Mouse (Mus musculus) thymus, adult 2 months (tissue): ENCODE measurements around the gene Fto. TPM values are rescaled to one million over a fixed set of nuclear protein-coding genes. Genes with fewer than 3 reads are reported as not detected.

Source experiments
- DNase-seq: peaks from one replicate; pipeline ENCODE4 v3.0.0; 2021
- H3K27ac ChIP-seq: fragments of 200-500 bp; 2 replicates; pipeline ENCODE4 v1.5.1; 2012; ENCODE audit warnings: low read length, control low read depth; ENCODE audit not compliant: control insufficient read depth, insufficient read depth
- H3K27me3 ChIP-seq: fragments of 200-500 bp; 2 replicates; pipeline ENCODE4 v1.6.1; 2012; ENCODE audit warnings: mild to moderate bottlenecking, low read length, moderate library complexity, mixed read lengths; ENCODE audit not compliant: control insufficient read depth, insufficient read depth
- H3K36me3 ChIP-seq: fragments of 200-500 bp; 2 replicates; pipeline ENCODE4 v1.6.1; 2012; ENCODE audit warnings: mild to moderate bottlenecking, low read length, moderate library complexity; ENCODE audit not compliant: control insufficient read depth, insufficient read depth
- H3K4me1 ChIP-seq: fragments of 200-500 bp; replicated peaks from 2 replicates; pipeline ENCODE4 v1.6.1; 2012; ENCODE audit warnings: low read length; ENCODE audit not compliant: control insufficient read depth, insufficient read depth
- H3K4me3 ChIP-seq: fragments of 200-500 bp; 2 replicates; pipeline ENCODE4 v1.5.1; 2012; ENCODE audit warnings: mild to moderate bottlenecking, low read length, control low read depth, moderate library complexity; ENCODE audit not compliant: control insufficient read depth, insufficient read depth
- CTCF ChIP-seq: fragments of 200-500 bp; IDR thresholded peaks from 2 replicates; pipeline ENCODE4 v1.5.1; 2012; ENCODE audit warnings: mild to moderate bottlenecking, control low read depth, low read length, moderate library complexity, borderline replicate concordance; ENCODE audit not compliant: control insufficient read depth, poor library complexity, insufficient read depth; ENCODE audit errors: extremely low read depth
- POLR2A ChIP-seq: fragments of 200-500 bp; IDR thresholded peaks from 2 replicates; pipeline ENCODE4 v1.6.1; 2012; ENCODE audit warnings: mild to moderate bottlenecking, low read length, control low read depth, moderate library complexity; ENCODE audit not compliant: control insufficient read depth, poor library complexity, insufficient read depth; ENCODE audit errors: extremely low read depth
- WGBS: fragments of 180-500 bp; shearing (Covaris S2); methylation state at CpG from one replicate; pipeline ENCODE4 v1.1.7; 2018; 5-methylcytosine and 5-hydroxymethylcytosine counted together
- polyA plus RNA-seq: library from polyadenylated mRNA; depleted of rRNA; stranded (reverse); fragments of >200 nt; gene quantifications from 2 replicates; pipeline ENCODE4 v1.2.3, GENCODE M21; 2012

Fto gene
- polyA plus RNA-seq, 1 experiment: 29.9 TPM

DNA sequence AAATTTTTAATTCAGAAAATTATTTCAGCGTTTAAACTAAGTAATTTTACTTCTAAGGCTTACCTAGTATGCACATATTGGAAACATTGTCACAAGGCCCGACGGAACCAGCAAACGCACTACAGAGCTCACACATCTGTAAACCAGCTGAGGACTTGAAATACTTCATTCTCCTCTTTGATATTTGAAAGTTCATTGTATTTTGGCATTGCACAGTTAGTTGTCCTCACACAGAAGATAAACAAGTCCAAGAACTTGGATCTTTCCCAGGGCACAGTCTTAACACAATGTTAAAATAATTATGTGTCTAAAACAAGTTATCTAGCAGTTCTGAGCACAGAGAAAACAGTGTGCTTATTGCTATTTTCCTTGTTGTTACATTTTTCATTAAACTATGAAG, 22.7 kb upstream of the Fto start:
- Histone ChIP-seq H3K27ac (no peak overlapping the region), H3K27me3 (no peaks in the 10 kb centered on the region), H3K4me3 (no peak overlapping the region), H3K36me3 (no peaks in the 10 kb centered on the region), H3K4me1 (no peaks in the 10 kb centered on the region)
- TF ChIP-seq POLR2A (no peak), CTCF (no peak)
- WGBS: 96% methylated on average over 4 of the region's 4 CpGs
- DNase-seq: no peak

DNA sequence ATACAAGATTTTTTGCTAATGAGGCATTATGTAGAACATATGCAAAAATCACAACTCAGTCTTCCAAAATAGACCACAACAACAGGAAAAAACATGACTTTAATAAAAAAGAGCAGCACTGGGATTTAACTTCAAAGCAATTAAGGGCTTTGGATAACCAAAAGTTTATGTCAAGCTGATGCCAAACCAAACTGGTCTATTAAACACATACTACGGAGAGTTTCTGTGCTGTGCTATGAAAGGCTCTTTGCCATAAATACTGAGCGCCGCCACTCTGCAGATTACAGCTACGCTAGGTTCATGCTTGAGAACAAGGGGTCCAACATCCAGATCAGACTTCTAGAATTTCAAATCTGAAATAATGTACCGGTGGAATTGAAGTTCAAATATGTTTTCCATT, 17.5 kb upstream of the Fto start:
- no peaks in the 10 kb centered on the region for H3K4me1 ChIP-seq
- WGBS: 95% methylated on average over 5 of the region's 5 CpGs
- TF ChIP-seq CTCF: no peak
- no peak for TF ChIP-seq POLR2A

DNA sequence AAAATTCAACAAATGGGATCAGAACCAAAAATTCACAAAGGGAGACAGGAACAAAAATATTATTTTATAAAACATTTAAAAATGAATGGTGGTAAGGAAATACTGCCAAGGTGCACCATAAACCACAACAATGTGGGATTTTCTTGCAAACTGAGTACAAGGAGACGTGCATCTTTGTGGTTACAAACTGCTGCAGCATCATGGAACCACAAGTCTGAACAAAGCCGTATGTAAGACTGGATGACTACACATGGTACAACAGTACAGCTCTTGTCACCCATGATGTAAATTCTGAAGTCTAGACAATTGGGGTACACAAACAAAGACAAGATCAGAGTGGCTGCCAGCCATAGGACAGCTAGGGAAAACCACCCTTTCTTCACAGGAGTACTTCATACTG, 14.7 kb upstream of the Fto start:
- no peak for DNase-seq
- Histone ChIP-seq H3K4me3 (no peak overlapping the region), H3K36me3 (0 out of 2 replicates have a peak, but pooled peaks cover 5% of the 10 kb centered on the region), H3K4me1 (no peaks in the 10 kb centered on the region), H3K27ac (no peak overlapping the region), H3K27me3 (no peaks in the 10 kb centered on the region)
- no peak for TF ChIP-seq CTCF
- TF ChIP-seq POLR2A: no peak
- WGBS: 6% methylated on average over 2 of the region's 2 CpGs

More for the DNA sequence above, 17.5 kb upstream of the Fto start:
- Histone ChIP-seq H3K27me3 (no peaks in the 10 kb centered on the region), H3K36me3 (no peaks in the 10 kb centered on the region), H3K27ac (no peak overlapping the region), H3K4me3 (no peak overlapping the region)
- no peak for DNase-seq

DNA sequence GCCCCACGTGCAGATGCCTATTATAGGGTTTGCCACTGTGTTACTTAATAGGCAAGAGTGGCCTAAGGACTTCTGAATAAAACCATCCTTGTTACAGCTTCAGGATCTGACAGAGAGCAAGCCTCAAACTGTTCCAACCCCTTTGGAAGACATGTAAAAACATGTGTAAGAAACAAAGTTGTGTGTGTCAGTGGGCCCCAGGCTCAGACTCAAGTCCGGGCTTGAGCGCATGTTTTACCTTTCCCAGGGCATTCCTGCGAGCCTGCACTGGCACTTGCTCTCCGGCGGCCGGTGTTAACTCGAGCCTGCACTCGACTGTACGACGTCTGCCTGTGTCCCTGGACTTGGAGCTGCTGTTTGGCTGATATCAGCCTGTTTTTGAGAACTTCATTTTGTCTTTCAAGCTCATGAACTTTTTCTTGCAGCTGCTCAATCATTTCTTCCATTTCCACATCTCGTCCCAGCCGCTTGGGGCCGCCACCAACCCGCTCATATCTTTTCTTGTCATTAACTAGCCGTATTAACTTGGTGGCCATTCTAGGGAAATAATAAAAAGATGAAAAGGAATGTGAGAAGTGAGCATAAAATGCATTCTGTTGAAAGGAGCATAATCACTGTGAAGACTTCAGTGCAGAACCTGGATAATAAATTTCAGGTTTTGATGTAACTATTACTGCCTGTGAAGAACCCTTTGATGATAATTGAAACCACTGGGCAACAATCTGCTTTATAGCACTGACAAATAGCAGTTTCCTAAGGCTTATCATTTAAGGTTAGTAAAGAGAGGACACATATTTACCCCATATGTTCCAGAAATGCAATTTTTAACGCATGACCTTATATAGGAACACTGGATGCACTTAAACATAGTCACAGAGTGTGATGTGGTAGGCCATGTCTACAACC, 8.6 kb upstream of the Fto start:
- Histone ChIP-seq H3K4me3 (no peak overlapping the region), H3K36me3 (0 out of 2 replicates have a peak, but pooled peaks cover 5% of the 10 kb centered on the region), H3K27me3 (no peaks in the 10 kb centered on the region), H3K27ac (no peak overlapping the region), H3K4me1 (no peaks in the 10 kb centered on the region)
- TF ChIP-seq POLR2A (no peak), CTCF (no peak)
- WGBS: 94% methylated on average over 17 of the region's 17 CpGs
- DNase-seq: no peak

DNA sequence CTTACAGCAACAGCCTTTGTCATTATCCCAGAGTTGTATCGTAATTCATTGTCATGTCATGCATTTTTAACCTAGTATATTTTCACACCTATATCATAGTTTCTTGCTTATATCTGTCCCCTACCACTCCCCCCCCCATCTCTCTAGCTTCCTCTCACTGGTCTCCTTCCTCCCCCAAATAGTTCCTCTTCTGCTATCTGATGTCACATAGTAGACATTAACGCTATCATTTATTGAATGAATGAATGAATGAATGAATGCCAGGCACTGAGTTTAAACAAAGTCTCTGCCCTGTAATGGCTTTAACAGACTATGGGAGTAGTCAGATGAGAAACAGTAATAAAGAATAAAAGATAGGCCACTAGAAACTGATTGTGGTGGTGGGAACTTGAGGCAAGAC, 983 bp upstream of the Fto start:
- Histone ChIP-seq H3K4me1 (peaks cover 2% of the 10 kb centered on the region), H3K27me3 (no peaks in the 10 kb centered on the region), H3K27ac (no peak overlapping the region), H3K4me3 (no peak overlapping the region), H3K36me3 (no peaks in the 10 kb centered on the region)
- 44% methylated on average over 2 of the region's 2 CpGs for WGBS
- DNase-seq: no peak
- no peak for TF ChIP-seq POLR2A
- TF ChIP-seq CTCF: no peak

DNA sequence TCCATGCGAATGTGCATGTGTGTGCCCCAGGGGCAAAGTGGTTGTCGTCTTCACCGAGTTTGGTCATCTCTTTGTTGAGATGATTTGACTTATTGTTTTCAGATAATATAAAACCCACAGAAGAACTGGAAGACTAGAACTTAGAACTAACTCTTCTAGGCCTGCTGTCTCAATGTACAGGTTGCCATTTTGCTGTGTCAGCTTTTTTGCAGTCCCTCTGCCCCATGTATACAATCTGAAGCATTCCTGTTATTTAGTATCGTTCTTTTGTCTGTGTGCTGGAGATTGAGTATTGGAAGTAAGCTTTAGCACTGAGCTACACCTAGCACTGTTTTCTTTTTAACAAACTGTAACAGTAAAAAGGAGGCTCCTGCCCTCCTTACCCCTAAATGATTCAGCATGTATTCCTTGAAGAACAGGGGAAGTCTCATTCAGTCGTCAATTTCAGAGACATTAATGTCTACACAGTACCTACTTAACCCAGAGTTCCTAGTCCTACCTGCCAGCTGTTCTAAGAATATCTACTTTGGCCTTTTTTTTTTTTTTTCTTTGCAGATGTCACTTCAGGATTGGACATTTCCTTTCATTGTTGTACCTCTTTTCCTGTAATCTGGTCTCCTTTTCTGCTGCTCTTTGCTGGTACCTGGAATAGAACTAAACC, 4.4 kb downstream of the Fto start:
- no peak for DNase-seq
- Histone ChIP-seq H3K27ac (no peak overlapping the region), H3K4me3 (no peak overlapping the region), H3K27me3 (no peaks in the 10 kb centered on the region), H3K4me1 (peaks cover 2% of the 10 kb centered on the region), H3K36me3 (no peaks in the 10 kb centered on the region)
- 84% methylated on average over 5 of the region's 5 CpGs for WGBS
- no peak for TF ChIP-seq CTCF
- TF ChIP-seq POLR2A: no peak
